Mouse (Mus musculus): Measurements from ENCODE around the gene Rgl2.

Rgl2 gene

DNA sequence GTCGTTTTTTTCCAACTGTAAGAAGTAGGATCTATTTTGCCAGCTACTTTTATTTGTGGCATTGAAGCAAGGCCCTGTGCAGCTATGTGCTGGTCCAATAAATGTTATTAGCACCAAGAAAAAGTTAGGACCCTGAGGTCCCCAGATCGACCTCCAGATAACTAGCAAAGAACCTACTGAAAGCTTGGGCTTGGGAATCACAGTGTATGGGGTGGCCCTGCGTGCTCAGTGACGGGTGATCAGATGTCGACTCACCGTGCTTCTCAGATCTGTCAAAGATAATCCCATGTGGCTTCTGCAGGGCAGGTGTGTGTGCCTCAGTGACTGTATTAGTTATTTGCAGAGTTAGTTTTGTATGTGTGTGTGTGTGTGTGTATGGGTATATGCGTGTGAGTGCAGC is 8.0 kb upstream of the Rgl2 start:
- no peak for DNase-seq (ENCODE audit: low spot score in 2 of 2)

DNA sequence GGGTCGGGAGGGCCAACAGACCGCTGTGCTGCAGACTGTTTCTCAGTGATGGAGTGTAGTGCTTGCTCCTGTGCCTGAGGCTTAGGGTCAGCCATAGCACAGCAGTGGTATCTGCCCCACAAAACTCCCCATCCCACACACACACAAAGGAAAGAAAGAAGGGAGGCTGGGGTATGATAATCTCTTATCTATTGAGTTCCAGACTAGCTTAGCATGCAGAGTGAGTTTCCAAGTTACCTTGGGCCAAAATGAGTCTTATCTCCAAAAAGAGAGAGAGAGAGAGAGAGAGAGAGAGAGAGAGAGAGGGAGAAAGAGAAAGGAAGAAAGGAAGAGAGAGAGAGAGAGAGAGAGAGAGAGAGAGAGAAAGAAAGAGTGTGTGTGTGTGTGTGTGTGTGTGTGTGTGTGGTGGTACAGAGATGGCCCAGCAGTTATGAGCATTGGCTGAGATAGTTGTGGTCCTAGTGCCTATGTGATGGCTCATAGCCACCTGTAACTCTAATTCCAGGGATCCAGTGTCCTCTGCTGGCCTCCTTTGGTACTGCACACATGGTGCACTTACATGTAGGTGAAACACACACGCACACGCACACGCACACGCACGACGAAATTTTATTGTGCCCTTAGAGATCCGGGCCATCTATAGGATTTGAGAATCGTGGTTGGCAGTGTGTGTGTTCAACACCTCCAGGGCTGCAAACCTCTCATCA is 4.6 kb upstream of the Rgl2 start:
- DNase-seq (ENCODE audit: low spot score in 2 of 2) = peak in 1 of 2 experiments; percentile 63

- DNase-seq (ENCODE audit: low spot score in 2 of 2) = no peak
Measured at GRCm38 (mm10) chr17:33925406-33926116, 3.8 kb upstream of the Rgl2 start.

GRCm38 (mm10) chr17:33926207-33926932 is 3.0 kb upstream of the Rgl2 start:
- DNase-seq (ENCODE audit: low spot score in 2 of 2) = no peak

DNA sequence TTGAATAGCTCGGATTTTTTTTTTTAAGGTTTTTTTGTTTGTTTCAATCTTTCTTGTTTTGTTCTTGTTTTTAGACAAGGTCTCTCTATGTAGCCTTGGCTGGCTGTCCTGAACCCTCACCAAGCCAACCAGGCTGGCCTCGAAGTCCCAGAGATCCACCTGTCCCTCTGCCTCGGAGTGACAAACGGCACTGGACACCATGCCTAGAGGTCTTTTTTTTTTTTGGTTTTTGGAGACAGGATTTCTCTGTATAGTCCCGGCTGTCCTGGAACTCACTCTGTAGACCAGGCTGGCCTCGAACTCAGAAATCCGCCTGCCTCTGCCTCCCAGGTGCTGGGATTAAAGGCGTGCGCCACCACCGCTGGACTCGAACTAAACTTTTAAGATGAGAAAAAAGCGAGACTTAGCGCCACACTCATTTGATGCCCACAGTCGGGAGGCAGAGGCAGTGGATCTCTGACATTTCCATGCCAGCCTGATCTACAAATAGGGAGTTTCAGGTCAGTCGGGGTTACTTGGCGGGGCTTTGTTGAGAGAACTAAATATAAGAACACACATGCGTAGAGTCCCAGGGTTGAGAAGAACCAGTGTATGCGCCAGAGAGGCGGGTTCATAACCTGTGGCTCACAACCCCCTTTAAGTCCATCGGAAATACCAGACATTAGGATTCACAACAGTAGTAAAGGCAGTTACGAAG is 944 bp upstream of the Rgl2 start:
- no peak for DNase-seq (ENCODE audit: low spot score in 2 of 2)

- peak in 1 of 2 experiments; percentile 41 for DNase-seq (ENCODE audit: low spot score in 2 of 2)
Measured at GRCm38 (mm10) chr17:33930280-33931158, 1.2 kb downstream of the Rgl2 start.

- no peak for DNase-seq (ENCODE audit: low spot score in 2 of 2)
Measured at GRCm38 (mm10) chr17:33931159-33931866, 2.0 kb downstream of the Rgl2 start.

GRCm38 (mm10) chr17:33931947-33932346 is 2.6 kb downstream of the Rgl2 start:
- DNase-seq (ENCODE audit: low spot score in 2 of 2) = no peak

DNA sequence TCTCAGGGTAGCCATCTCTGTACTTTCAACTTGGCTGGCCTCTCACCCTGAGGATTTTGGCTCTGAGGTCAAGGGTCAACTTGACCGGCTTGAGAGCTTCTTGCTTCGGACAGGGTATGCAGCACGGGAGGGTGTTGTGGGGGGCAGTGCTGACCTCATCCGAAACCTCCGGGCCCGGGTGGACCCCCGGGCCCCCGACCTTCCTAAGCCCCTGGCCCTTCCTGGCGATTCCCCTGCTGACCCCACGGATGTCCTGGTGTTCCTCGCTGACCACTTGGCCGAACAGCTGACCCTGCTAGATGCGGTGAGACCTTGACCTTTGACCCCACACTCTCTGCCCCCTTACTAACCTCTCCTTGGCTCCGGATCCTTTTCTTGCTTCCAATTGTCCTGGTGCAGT is 3.1 kb downstream of the Rgl2 start:
- no peak for DNase-seq (ENCODE audit: low spot score in 2 of 2)

DNA sequence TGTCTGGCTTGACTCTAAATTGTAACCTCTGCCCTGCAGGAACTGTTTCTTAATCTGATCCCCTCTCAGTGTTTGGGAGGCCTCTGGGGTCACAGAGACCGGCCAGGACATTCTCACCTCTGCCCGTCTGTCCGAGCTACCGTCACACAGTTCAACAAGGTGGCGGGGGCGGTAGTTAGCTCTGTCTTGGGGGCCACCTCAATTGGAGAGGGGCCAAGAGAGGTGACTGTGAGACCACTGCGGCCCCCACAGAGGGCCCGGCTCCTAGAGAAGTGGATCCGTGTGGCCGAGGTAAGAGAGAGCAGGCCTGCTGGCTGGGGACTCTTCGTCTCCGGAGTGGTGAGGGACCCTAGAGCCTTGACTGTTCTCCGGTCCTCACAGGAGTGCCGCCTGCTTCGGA is 3.6 kb downstream of the Rgl2 start:
- no peak for DNase-seq (ENCODE audit: low spot score in 2 of 2)

GRCm38 (mm10) chr17:33935422-33936055 is 6.2 kb downstream of the Rgl2 start:
- no peak for DNase-seq (ENCODE audit: low spot score in 2 of 2)

GRCm38 (mm10) chr17:33936993-33937392 is 7.7 kb downstream of the Rgl2 start:
- no peak for DNase-seq (ENCODE audit: low spot score in 2 of 2)

DNA sequence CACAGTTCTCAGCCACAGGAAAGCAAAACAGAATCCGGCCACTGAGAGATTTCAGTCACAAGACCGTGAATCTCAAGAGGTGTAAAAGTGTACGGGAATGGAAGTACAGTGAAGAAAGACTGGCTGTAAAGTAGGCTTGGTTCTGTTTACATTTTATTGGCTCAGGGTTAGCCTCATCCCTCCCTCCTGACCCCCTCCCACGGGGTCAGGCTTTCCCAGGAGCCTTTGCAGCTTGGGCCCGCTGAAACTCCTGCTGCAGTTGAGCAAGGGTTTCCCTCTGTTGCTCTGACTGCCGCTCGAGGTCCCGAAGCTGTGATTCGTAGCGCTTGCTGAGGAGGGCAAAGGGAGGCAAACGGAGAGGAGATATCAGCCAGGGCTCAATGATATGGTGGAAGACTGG is 9.4 kb downstream of the Rgl2 start:
- DNase-seq (ENCODE audit: low spot score in 2 of 2) = no peak

DNA sequence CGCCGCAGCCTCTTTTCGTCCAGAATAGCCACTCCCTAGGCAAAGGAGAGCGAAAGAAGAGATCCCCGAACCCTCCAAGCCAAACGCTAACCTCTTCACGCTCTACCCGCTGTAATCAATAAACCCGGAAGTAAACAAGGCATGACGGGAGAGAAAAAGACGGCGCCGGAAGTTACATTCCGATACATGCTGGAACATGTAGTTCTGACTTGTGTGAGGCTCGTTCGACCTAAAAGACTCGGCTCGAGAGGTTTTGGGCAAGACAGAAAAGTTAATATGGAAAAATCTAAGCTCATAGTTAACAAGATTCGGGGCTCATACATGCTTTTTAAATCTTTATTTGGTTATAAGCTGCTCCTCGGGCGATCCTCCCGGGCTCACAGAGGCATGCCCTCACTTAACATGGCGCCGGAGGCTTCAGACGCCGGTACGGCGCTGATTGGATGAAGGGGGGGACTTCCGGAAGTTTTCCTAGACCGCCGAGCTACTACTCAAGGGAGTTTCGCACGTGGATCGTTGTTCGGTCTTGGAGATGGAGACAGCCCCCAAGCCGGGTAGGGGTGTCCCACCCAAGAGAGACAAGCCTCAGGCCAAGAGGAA is 11.0 kb downstream of the Rgl2 start, which contains the start of the genes Pfdn6 and Wdr46:
TSS of gene Pfdn6 (minus strand) at position 138 of the 600 bp plus-strand sequence.
TSS of gene Wdr46 (plus strand) at position 455 of the 600 bp plus-strand sequence.
- peak; percentile 68 to 82 for DNase-seq (ENCODE audit: low spot score in 2 of 2)

DNA sequence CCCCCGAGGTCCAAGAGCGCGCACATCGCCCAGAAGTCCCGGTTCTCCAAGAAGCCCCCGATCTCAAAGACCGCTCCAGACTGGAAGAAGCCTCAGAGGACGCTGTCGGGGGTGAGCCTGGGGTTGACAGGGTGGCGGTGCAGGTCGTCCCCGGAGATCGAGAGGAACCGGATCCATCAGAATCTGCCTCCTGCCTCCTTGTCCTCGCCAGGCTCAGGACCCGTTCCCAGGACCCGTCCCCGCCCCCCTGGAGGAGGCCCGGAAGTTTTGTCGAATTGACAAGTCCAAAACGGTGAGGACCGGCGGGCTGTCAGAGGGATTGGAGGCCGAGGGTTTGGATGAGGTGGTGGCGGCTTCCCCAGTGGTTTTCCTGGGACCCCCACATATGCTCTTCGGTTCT is 11.6 kb downstream of the Rgl2 start:
- no peak for DNase-seq (ENCODE audit: low spot score in 2 of 2)

GRCm38 (mm10) chr17:33941381-33941780 is 12.0 kb downstream of the Rgl2 start:
- no peak for DNase-seq (ENCODE audit: low spot score in 2 of 2)

- no peak for DNase-seq (ENCODE audit: low spot score in 2 of 2)
Measured at GRCm38 (mm10) chr17:33943454-33943853, 14.1 kb downstream of the Rgl2 start.

DNA sequence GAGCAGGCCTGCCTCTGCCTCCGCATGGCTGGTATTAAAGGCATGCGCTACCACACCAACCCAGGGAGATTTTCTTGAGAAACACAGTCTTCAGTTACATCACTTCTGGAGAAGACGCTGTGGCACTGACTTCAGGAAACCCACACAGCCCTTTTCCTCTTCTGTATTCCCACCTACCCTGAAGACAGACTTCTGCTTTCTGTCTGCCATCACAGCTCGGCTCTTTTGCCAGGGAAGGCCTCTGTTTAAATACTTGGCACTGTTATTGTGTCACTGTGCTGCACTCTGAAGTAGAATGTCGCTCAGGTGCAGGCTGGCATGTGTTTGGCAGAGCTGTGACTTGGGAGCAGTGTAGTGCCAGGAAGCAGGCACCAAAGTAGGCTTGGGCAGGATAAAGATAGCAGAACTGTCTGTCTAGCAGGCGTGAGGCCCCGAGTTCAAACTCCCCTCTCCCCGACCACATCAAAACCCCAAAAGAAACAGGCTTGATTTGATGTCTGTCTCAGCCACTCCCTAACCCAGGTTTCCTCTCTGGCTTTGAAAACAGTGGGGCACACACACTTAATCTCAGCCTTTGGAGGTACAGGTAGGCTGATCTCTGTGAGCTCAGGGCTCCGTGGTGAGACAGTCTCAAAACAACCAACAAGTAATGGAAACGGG is 18.2 kb downstream of the Rgl2 start:
- DNase-seq (ENCODE audit: low spot score in 2 of 2) = no peak

Data from spleen, postnatal 14 days (tissue).